Mouse (Mus musculus): Measurements from ENCODE around the gene Arl3. TPM values are rescaled to one million over a fixed set of nuclear protein-coding genes. Genes with fewer than 3 reads are reported as not detected.

The Arl3 gene
- total and polyA plus RNA-seq, 2 experiments from 2014 or later, result 66.2 to 220 TPM

GRCm38 (mm10) chr19:46564043-46564462, 8.9 kb downstream of the Arl3 start:
- no peaks in the 10 kb centered on the region for H3K27me3 ChIP-seq (ENCODE audit: insufficient read depth, low read length)
- H3K9ac ChIP-seq (replicated peaks; ENCODE audit: low read length), result no peak overlapping the region
- H3K4me3 ChIP-seq (ENCODE audit: low read length), result no peak overlapping the region
- H3K27ac ChIP-seq, result no peak overlapping the region; the same call in 1 of the 2 replicates
- no peaks in the 10 kb centered on the region for H3K36me3 ChIP-seq (ENCODE audit: insufficient read depth, low read length)
- 72% methylated on average over 14 of the region's 14 CpGs for WGBS
- TF ChIP-seq CTCF (IDR thresholded peaks at IDR 0.05; ENCODE audit: low read depth), result no peak
- H3K4me1 ChIP-seq (ENCODE audit: insufficient read depth, low read length), result no peaks in the 10 kb centered on the region
- H3K9me3 ChIP-seq (ENCODE audit: low read length), result no peaks in the 10 kb centered on the region
- ATAC-seq, result no peak
- DNase-seq (ENCODE audit: low spot score), result no peak
- H3K4me2 ChIP-seq (ENCODE audit: low read depth, low read length), result no peak overlapping the region

- no peaks in the 10 kb centered on the region for H3K27me3 ChIP-seq (ENCODE audit: insufficient read depth, low read length)
- no peak for DNase-seq (ENCODE audit: low spot score)
- H3K27ac ChIP-seq, result no peak overlapping the region; the same call in 1 of the 2 replicates
- no peaks in the 10 kb centered on the region for H3K9me3 ChIP-seq (ENCODE audit: low read length)
- H3K9ac ChIP-seq (replicated peaks; ENCODE audit: low read length), result no peak overlapping the region
- ATAC-seq, result no peak
- H3K36me3 ChIP-seq (ENCODE audit: insufficient read depth, low read length), result no peaks in the 10 kb centered on the region
- H3K4me2 ChIP-seq (ENCODE audit: low read depth, low read length), result no peak overlapping the region
- 85% methylated on average over 4 of the region's 4 CpGs for WGBS
- H3K4me3 ChIP-seq (ENCODE audit: low read length), result no peak overlapping the region
- TF ChIP-seq CTCF (IDR thresholded peaks at IDR 0.05; ENCODE audit: low read depth), result no peak
- no peaks in the 10 kb centered on the region for H3K4me1 ChIP-seq (ENCODE audit: insufficient read depth, low read length)
Measured at GRCm38 (mm10) chr19:46563603-46564002, 9.4 kb downstream of the Arl3 start.

- Histone ChIP-seq H3K36me3 (ENCODE audit: insufficient read depth, low read length) (peaks cover 3% of the 10 kb centered on the region; the same call in 1 of the 2 replicates), H3K27me3 (ENCODE audit: insufficient read depth, low read length) (no peaks in the 10 kb centered on the region), H3K9me3 (ENCODE audit: low read length) (no peaks in the 10 kb centered on the region), H3K27ac (peak overlapping the region; percentile 54; the same call in 1 of the 2 replicates), H3K4me3 (ENCODE audit: low read length) (no peak overlapping the region), H3K4me1 (ENCODE audit: insufficient read depth, low read length) (no peaks in the 10 kb centered on the region), H3K9ac (replicated peaks; ENCODE audit: low read length) (no peak overlapping the region), H3K4me2 (ENCODE audit: low read depth, low read length) (no peak overlapping the region)
- ATAC-seq (no peak), DNase-seq (ENCODE audit: low spot score) (no peak)
- TF ChIP-seq CTCF (IDR thresholded peaks at IDR 0.05; ENCODE audit: low read depth), result no peak
- 85% methylated on average over 14 of the region's 14 CpGs for WGBS
Measured at GRCm38 (mm10) chr19:46562581-46563515, 10.2 kb downstream of the Arl3 start.

- Histone ChIP-seq H3K27me3 (ENCODE audit: insufficient read depth, low read length) (no peaks in the 10 kb centered on the region), H3K4me3 (ENCODE audit: low read length) (no peak overlapping the region), H3K36me3 (ENCODE audit: insufficient read depth, low read length) (peaks cover 9% of the 10 kb centered on the region; the same call in 1 of the 2 replicates), H3K4me2 (ENCODE audit: low read depth, low read length) (no peak overlapping the region), H3K9me3 (ENCODE audit: low read length) (no peaks in the 10 kb centered on the region), H3K9ac (replicated peaks; ENCODE audit: low read length) (no peak overlapping the region), H3K4me1 (ENCODE audit: insufficient read depth, low read length) (no peaks in the 10 kb centered on the region), H3K27ac (peak overlapping the region; percentile 54; the same call in 1 of the 2 replicates)
- 41% methylated on average over 1 of the region's 1 CpGs for WGBS
- ATAC-seq, result 0 out of 2 replicates have a peak, but pooled peaks have one; percentile 50
- TF ChIP-seq CTCF (IDR thresholded peaks at IDR 0.05; ENCODE audit: low read depth), result peak; percentile 81
- peak; percentile 81 for DNase-seq (ENCODE audit: low spot score)
Measured at GRCm38 (mm10) chr19:46562132-46562531, 10.9 kb downstream of the Arl3 start.

GRCm38 (mm10) chr19:46558631-46559030, 14.4 kb downstream of the Arl3 start:
- Histone ChIP-seq H3K9ac (replicated peaks; ENCODE audit: low read length) (no peak overlapping the region), H3K4me3 (ENCODE audit: low read length) (no peak overlapping the region), H3K36me3 (ENCODE audit: insufficient read depth, low read length) (peaks cover 14% of the 10 kb centered on the region; the same call in 1 of the 2 replicates), H3K9me3 (ENCODE audit: low read length) (no peaks in the 10 kb centered on the region), H3K4me2 (ENCODE audit: low read depth, low read length) (no peak overlapping the region), H3K27ac (no peak overlapping the region), H3K4me1 (ENCODE audit: insufficient read depth, low read length) (no peaks in the 10 kb centered on the region), H3K27me3 (ENCODE audit: insufficient read depth, low read length) (no peaks in the 10 kb centered on the region)
- TF ChIP-seq CTCF (IDR thresholded peaks at IDR 0.05; ENCODE audit: low read depth), result no peak
- 69% methylated on average over 12 of the region's 12 CpGs for WGBS
- no peak for ATAC-seq
- DNase-seq (ENCODE audit: low spot score), result peak; percentile 44

- Histone ChIP-seq H3K9me3 (ENCODE audit: low read length) (no peaks in the 10 kb centered on the region), H3K4me1 (ENCODE audit: insufficient read depth, low read length) (peaks cover 4% of the 10 kb centered on the region; the same call in 1 of the 2 replicates), H3K27ac (no peak overlapping the region), H3K27me3 (ENCODE audit: insufficient read depth, low read length) (no peaks in the 10 kb centered on the region), H3K4me3 (ENCODE audit: low read length) (no peak overlapping the region), H3K4me2 (ENCODE audit: low read depth, low read length) (no peak overlapping the region), H3K36me3 (ENCODE audit: insufficient read depth, low read length) (peaks cover 14% of the 10 kb centered on the region; the same call in 1 of the 2 replicates), H3K9ac (replicated peaks; ENCODE audit: low read length) (no peak overlapping the region)
- ATAC-seq (no peak), DNase-seq (ENCODE audit: low spot score) (no peak)
- peak; percentile 16; the same call in 1 of the 2 replicates for TF ChIP-seq CTCF (IDR thresholded peaks at IDR 0.05; ENCODE audit: low read depth)
- 85% methylated on average over 8 of the region's 8 CpGs for WGBS
Measured at GRCm38 (mm10) chr19:46558009-46558408, 15.0 kb downstream of the Arl3 start.

Data from hindbrain, postnatal 0 days (tissue).